Mouse (Mus musculus) frontal cortex, postnatal 10 days (tissue): ENCODE measurements around the gene Cd99l2.
A peak's percentile ranks its signal among the peaks of the same experiment; 100 is the strongest.
"Not testable (repeated sequence)": the region's sequence is repeated elsewhere in the genome, so short reads cannot be mapped to it uniquely, and the experiment has no call there.

Source experiments
- DNase-seq, 2 experiments: peaks; one replicate each; pipeline ENCODE4 v3.0.0; 2022; ENCODE audit warnings: low spot score in 2 of 2, mixed read lengths in 1 of 2

The Cd99l2 gene

DNA sequence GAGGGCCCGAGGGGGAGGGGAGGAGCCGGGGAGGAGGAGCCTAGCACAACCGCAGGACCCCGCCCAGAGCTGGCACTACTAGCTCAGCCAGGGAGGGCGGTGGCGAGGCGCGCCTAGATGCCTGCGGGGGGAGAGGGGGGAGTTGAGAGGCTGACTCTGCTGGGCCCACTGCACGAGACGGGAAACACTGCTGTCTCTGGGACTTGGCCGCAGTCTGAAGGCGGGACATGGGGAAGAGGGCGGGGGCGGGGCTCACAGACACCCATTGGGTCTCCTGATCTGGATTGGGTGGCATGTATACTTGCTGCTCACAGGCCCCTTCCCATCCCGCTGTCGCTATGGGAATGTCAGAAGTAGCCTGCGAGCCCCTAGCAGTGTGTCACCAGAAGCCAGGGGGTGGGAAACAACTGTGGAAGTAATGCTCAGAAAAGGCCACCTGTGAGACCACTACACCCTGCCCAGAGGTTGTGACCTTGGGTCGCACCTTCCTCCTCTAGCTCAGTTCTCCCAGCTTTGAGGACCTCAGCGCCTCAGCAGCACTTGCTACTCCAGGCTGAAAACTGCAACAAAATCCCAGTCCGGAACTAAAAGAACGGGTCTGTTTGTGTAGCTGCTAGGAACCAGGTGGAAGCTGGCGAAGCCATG is at the start of gene Cd99l2:
Gene Cd99l2, minus strand, starts transcription at position 216 of the 645 bp plus-strand sequence.
- DNase-seq, result peak; percentile 78

DNA sequence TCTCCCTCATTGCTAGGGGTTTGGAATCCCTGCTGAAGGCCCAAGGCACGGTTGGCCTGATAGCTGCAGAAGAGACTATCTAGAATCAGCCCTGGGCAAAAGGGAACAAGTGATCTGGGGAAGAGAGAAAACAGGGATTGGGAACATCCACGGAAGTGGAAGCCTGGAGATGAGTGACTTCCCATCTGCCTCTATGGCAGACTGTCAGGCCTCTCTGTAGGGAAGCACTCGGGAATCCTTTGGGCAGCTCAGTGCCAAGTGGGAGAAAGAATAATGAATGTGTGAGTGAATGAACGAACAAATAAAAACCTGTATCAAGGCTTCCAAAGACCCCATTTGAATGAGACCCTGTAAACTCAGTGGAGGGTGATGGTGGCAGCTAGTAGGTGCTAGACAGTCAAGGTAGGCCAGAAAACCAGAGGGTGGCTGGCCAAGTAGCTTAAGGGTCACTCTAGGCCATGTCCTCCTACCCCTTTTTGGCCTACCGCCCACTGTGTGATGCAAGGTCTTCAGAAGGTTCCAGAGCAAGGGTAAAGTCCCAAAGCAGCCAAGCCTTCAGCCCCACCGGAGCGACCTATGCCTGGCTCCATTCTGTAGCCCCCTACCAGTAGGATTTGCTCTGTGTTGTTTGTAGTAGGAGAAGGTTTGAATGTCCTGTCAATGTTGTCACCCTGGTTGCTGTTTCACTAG is 48.3 kb upstream of the Cd99l2 start:
- no peak for DNase-seq

DNA sequence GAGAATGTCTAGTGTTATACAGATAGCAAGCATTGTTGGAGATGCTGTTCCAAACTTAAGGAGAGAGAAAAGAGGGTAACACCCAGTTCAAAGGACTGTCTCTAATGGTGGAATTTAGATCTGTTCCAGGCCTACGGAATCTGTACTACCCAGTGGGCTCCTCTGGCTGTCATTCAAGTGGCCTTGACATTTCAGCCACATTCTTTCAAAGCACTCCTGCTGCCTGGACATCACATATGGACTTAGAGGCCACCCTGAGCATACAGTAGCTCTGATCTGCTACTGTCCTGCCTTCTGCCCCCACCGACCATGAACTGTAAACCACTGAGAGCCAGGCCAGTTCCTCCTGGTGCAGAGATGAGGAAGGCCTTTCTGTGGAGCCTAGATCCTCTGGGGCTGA is 45.1 kb upstream of the Cd99l2 start:
- DNase-seq, result no peak

DNA sequence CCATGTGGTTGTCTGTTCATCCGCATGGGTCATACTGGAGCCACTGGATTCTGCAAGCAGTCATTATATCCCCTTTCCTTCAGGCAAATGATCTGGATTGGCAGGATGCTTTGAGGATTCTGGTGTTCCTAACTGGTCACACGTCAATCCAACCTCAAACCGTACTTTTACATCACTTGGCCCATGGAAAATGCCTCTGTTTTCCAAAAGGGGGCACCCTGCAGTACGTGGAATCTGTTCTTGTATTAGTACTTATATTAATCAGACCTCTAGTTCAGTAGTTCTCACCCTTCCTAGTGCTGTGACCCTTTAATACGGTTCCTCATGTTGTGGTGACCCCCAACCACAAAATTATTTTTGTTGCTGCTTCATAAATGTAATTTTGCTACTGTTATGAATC is 41.5 kb upstream of the Cd99l2 start:
- no peak for DNase-seq

DNA sequence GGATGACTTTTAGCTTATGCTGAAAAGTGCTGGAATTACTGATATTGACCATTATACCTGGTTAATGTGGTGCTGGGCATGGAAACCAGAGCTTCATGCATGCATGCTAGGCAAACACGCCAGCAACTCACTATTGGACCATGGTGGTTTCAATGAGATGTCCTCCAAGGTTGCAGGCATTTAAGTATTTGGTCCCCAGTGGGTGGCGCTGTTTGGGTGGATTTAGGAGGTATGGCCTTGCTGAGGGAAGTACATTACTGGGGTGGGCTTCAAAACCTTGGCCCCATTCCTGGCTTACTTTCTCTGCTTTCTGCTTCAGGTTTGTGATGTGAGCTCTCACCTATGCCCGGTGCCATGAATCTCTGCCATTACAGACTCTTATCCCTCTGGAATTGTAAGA is 40.0 kb upstream of the Cd99l2 start:
- no peak for DNase-seq

DNA sequence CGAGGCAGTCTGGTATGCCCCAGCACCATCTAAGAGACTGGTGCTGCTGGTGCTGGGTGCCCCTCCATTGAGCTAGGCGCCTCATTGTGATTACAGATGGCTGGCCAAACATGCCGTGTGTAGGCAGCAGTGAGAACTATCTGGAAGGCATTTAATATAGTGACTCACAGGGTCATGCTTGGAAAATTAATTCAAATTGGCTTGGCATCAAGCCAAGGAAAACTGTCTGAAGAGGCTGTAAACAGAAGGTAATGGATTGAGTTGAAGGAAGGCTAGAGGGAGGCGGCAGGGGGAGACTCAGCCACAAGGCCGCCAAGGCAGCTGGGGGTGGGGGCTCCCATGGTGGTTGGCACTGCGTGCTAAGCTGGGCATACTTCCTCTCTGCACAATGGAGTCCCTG is 36.0 kb upstream of the Cd99l2 start:
- DNase-seq, result no peak

DNA sequence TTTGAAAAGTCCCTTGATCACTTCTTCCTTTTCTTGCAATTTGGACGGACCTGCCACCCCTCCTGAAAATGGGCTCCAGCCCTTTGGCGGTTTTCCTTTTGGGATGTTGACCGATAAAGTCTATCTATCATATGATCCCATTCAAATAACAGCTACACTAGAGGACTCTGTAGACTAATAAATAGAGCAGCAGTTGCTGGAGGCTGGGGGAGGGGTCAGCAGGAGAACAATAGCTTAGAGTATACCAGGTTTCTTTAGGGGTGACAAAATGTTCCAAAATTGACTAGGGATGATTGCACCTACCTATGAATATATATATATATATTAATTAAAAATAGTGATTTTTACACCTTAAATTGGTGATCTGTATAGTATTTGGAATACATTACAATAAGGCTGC is 35.5 kb upstream of the Cd99l2 start:
- no peak for DNase-seq

DNA sequence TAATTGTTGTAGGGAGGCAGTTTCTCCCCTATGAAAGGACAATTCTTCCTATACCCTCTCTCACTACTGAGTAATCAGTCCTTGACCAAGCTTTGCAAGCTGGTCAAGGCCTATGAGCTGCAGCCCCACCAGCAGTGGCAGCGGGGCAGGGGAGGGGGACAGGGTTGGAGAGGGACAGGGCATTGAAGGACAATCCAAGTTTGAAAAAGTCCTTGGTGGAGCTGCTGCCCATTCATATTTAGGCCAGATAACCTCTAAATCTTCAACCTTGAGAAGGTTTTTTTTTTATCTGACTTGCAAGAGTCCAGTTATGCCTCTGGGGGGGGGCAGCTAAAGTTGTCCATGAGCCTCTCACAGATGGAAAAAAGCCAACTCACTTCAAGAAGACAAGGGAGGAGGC is 34.8 kb upstream of the Cd99l2 start:
- no peak for DNase-seq

DNA sequence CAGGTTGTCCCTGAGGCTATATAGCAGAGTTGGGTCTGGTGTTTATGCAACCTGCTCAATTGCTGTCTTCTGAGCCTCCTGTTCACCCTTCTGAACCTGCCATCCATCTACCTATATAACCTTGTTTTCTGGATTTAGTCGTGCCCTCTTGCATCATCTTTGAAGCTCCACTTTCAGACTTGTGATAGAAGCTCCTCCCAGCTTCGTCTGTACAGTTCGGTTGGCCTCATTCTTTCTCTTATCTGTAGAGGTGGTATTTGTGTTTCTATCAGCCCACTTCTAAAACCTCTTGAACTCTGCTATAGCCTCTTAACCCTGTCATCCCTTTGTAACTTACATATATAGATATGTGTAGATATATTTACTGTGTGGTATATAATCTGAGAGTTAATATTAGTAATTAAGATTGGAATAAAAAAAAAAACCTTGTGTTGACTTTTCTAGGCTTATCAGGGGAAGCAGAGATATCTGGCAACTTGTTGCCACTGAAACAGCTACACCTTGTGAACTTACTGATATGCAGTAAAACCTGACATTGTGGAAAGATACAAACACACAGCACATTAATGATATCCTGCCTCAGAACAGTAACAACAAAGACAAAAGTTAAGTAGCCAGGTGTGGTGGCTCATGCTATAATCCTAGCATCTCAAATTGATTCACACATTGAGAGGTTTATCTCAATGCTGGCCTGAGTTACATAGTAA is 33.1 kb upstream of the Cd99l2 start:
- no peak for DNase-seq

DNA sequence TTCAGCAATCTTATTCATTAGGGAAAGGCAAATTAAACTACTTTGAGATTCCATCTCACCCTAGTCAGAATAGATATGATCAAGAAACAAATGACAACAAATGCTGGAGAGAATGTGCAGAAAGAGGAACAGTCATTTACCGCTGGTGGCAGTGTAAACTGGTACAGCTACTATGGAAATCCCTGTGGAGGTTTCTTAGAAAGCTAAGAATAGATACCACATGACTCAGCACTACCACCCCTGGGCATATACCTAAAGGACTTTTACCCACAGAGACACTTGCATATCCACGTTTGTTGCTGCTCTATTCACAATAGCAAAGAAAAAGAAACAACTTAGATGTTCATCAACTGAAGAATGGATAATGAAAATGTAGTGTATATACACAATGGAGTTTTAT is 31.7 kb upstream of the Cd99l2 start:
- DNase-seq, result no peak

DNA sequence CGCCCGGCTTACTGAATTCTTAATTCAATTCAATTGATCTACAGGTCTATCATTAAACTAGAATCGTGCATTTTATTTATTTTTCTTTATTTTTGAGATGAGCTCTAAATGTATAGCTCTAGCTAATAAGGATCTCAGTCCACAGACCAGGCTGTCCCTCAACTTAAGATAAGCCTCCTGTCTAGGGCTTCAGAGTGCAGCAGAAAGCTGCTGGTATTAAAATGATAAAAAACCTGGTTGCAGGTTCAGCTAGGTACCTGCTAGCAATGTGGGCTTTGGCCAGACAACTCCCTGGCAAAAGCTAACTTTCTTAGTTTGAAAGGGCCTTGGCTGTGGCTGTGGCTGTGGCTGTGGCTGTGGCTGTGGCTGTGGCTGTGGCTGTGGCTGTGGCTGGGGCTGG is 30.2 kb upstream of the Cd99l2 start:
- DNase-seq, result no peak

DNA sequence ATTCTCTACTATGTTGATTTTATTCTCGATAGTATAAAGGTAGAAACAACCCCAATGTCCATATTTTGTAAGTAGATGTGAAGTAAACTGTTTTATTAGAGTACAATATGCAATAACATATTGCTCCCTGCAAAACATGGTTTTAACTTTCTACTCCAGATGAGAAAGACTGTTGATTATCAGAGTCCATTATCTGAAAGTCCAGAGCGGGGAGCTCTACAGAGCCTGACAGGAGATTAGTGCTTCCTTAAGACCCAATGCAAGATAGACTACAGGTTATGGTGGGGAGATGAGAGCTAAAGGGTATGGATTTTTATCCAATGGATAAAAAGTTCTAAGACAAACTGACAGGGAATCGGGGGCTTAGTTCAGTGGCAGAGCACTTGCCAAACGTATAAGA is 26.6 kb upstream of the Cd99l2 start:
- no peak for DNase-seq

DNA sequence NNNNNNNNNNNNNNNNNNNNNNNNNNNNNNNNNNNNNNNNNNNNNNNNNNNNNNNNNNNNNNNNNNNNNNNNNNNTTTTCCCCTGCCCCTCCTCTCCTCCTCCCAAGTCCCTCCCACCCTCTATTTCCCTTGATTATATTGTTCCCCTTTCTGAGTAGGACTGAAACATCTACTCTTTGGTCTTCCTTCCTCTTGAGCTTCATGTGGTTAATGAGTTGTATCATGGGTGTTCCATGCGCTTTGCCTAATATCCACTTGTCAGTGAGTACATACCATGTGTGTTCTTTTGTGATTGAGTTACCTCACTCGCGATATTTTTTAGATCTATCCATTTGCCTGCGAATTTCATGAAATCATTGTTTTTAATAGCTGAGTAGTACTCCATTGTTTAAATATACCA is 13.9 kb upstream of the Cd99l2 start:
- not testable (repeated sequence) for DNase-seq

DNA sequence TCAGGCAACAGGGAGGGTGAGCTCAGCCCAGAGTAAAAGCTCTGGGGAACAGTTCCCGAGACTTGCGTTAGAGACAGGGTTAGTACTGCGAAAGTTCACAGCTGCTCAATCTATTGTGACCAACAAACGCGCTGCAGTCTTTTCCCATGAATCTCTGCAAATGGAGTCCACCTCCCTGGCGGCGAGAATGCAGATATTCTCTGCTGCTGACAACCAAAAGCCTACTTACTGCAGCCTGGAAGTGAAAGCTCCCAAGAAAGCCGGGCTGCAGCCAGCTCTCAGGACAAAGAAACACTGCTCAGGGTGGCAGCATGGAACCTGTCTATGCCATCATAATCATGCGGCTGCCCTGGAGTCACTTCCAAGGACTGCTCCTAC is 619 bp upstream of the Cd99l2 start:
- DNase-seq, result peak; percentile 15 to 23

DNA sequence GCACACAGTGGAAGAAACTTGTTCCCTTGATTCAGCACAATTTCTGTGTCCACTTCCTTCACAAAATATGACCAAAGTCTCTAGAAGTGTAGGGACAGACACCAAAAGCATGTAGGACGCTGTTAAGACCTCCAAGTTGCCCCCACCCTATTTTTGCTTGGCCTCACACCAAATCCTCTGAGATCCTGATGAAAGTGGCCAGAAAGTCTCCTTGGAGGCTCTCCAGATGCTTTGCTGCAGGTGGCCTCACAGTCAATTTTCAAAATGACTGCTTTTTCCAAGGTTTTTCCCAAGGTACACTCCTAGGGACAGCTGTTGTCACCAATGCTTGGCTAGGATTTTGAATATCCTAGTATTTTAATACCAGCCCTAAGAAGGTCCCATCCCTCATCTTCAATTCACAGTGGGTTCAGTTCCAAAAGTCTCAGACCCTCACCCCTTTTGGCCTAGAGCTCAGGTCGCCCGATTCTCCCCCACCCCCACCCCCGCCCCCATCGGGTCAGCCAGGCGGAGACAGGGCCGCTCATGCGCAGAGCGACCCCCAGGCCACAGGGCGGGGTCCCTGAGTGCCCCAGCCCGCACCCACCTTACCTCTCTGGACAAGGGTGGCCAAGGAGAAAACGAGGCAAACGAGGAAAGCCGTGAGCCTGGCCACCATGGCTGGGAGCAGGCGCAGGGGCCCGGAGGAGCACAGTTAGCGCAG is 567 bp downstream of the Cd99l2 start:
- DNase-seq, result no peak

DNA sequence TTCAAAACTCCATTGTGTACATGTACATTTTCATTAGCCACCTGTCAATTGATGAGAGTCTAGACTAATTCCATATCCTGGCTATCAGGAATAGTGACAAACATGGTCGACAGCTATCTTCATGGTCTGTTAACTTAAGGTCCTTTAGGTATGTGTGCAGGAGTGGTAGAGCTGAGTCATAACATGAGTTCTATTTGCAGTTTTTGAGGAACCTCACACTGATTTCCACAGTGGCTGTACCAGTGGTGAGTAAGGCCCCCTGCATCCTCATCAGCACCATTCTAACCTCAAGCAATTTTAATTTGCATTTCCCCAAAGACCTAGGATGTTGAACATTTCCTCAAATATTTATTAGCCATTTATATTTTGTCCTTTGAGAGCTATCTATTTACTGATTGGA is 3.3 kb downstream of the Cd99l2 start:
- DNase-seq, result no peak

DNA sequence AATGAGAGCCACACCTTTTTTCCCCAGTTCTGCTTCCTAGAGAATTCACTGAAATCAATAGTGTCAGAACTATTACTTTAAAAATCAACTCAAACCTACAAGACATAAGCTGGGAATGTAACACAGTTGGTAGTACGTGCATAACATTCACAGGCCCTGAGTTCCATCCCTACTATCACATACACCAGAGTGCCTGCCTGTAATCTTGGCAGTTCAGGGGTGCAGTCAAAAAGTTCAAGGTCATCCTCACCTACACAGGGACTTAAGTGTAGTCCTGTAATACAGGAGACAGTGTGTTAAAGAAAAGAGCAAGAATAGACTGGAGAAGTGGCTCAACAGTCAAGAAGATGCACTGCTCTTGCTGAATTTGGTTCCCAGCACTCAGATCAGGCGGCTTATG is 10.4 kb downstream of the Cd99l2 start:
- no peak for DNase-seq

DNA sequence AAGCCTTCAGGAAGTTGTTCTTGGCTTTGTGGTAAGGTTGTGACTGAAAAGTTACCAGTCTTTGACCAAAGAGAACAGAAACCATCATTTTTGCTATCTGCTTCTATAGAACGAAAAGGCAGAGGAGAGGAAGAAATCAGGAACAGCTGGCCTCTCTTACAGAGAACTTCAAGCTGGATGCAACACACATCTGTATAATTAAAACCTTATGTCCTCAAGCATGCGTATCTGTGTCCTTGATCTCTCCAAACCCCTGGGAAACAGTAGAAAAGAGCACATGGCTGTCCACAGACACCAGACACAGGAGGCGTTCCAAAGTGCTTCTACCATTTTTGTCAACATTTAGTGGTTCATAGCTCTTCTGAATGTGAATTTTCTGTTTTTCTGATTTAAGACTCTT is 16.7 kb downstream of the Cd99l2 start:
- DNase-seq, result no peak

DNA sequence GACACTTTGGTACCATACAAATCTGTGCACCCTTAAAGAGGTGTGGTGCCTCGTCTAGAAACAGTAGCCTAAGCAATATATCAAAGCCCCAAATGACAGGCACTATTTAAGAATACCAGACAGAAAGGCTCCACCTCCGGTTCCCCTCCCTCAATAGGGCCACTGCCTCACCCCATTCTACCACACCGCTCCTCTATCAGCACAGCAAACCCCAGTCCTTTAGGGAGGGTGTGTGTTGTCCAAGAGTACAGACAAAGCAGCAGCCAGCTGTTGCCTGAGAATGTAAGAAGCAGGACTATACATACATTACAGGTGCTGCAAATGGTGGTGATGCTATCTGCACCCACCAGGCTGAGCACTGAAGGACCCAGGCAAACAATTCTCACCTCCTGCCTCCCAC is 17.2 kb downstream of the Cd99l2 start:
- no peak for DNase-seq

DNA sequence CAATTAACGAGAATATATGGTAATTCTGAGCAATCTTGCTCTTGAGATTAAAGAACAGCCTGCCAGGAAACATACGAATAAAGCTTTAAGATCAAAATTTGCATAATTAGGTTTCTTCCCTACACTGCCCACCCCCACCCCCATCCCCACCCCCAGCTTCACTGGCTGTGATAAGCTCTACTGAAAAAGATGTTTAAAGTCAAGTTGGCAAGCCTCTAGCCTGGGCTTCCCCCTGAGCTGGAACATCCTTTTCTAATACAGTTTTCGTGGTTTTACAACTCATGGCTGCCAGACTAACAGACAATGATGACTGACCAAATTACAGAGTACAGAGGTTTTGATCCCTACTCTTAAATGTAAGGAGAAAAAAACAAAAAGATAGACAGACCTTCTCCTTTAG is 17.6 kb downstream of the Cd99l2 start:
- no peak for DNase-seq

DNA sequence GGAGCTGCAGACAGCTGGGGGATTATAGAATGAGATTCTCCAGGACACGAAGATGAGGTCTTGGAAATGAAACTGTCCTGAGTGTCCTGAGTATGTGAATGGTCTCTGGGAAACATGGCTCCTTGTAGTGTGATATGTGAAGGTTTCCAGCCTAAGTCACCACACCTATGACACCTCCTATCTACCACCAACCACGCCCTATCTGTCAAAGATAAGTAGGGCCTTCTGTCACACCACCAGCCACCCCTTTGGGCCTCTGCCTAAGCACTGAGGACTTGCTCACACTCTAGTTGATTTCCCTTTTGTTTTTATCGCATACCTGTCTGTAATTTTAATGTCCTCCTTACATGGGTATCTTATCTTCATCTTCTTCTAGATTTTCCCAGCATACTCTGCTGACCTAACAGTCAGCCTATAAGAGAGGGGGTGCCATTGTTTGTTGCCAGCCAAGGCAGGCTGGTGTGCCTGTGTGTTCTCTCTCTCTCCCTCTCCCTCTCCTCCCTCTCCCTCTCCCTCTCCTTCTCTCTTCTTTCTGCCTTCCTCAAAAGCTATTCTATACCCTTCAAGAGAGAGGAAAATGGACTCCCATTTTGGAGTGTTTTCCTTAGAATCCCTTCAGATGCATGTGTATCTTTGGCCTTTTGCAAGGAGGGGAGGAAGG is 18.2 kb downstream of the Cd99l2 start:
- no peak for DNase-seq

DNA sequence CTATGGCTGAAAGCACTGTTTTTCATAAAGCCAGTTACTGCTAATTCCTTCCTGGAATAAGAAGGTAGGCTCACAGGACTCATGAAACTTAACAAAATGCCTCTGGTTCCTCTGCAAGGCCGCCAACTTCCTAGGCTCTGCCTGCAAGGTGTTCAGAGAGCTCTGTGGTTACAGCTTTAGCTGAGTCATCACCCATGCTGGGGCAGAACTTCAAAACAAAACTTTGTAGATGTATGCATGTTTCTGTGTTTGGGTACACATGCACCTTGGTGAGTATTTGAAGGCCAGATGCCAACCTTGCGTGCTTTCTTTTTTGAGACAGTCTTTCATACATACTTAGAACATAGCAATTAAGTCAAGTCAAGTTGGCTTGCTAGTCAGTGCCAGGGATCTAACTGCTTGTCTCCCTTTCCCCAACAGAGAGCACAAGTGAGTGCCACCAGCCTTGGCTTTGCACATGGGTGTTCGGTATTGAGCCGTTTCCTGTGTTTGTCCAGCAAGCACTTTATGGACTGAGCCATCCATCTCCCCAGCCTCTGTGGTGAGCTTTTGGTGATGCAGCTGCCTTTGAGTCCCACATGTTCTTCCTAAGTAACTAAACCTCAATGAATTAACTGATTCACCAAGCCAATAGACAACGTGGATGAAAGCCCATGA is 23.9 kb downstream of the Cd99l2 start:
- DNase-seq, result no peak
